Mouse (Mus musculus): ENCODE measurements at regions not wholly inside any gene's neighbourhood (a gene's known extent, or its start where the extent isn't known, plus 50 kb on each side); places are given as distances from the start of the nearest gene placed in this dataset.

- DNase-seq (ENCODE audit: low spot score): no peak
These were observed 192.3 kb downstream of the Gm5447 start for GRCm38 (mm10) chr13:31166286-31166685.

GRCm38 (mm10) chr13:31168854-31169253 lies 194.8 kb downstream of the Gm5447 start:
- no peak for DNase-seq (ENCODE audit: low spot score)

- no peak for DNase-seq (ENCODE audit: low spot score)
These were observed 197.7 kb downstream of the Gm5447 start for GRCm38 (mm10) chr13:31171751-31172150.

GRCm38 (mm10) chr13:31172580-31172979 lies 198.6 kb downstream of the Gm5447 start:
- no peak for DNase-seq (ENCODE audit: low spot score)

GRCm38 (mm10) chr13:31177999-31178783 lies 204.2 kb downstream of the Gm5447 start:
- DNase-seq (ENCODE audit: low spot score): no peak

GRCm38 (mm10) chr13:31178964-31179363 lies 205.0 kb downstream of the Gm5447 start:
- DNase-seq (ENCODE audit: low spot score): no peak

- no peak for DNase-seq (ENCODE audit: low spot score)
These were observed 205.5 kb downstream of the Gm5447 start for GRCm38 (mm10) chr13:31179407-31180001.

- no peak for DNase-seq (ENCODE audit: low spot score)
These were observed 207.5 kb downstream of the Gm5447 start for GRCm38 (mm10) chr13:31181530-31181929.

GRCm38 (mm10) chr13:31184845-31185834 lies 211.1 kb downstream of the Gm5447 start:
- no peak for DNase-seq (ENCODE audit: low spot score)

- DNase-seq (ENCODE audit: low spot score): no peak
These were observed 213.0 kb downstream of the Gm5447 start for GRCm38 (mm10) chr13:31186805-31187589.

GRCm38 (mm10) chr13:31189116-31189515 lies 215.1 kb downstream of the Gm5447 start:
- DNase-seq (ENCODE audit: low spot score): no peak

GRCm38 (mm10) chr13:31190036-31190435 lies 216.0 kb downstream of the Gm5447 start:
- DNase-seq (ENCODE audit: low spot score): no peak

- DNase-seq (ENCODE audit: low spot score): no peak
These were observed 217.5 kb downstream of the Gm5447 start for GRCm38 (mm10) chr13:31191344-31192139.

GRCm38 (mm10) chr13:31194971-31195370 lies 221.0 kb downstream of the Gm5447 start:
- no peak for DNase-seq (ENCODE audit: low spot score)

GRCm38 (mm10) chr13:31196546-31196945 lies 222.5 kb downstream of the Gm5447 start:
- DNase-seq (ENCODE audit: low spot score): no peak

GRCm38 (mm10) chr13:31197593-31197992 lies 223.6 kb downstream of the Gm5447 start:
- no peak for DNase-seq (ENCODE audit: low spot score)

- no peak for DNase-seq (ENCODE audit: low spot score)
These were observed 225.4 kb downstream of the Gm5447 start for GRCm38 (mm10) chr13:31199384-31199783.

- no peak for DNase-seq (ENCODE audit: low spot score)
These were observed 230.1 kb downstream of the Gm5447 start for GRCm38 (mm10) chr13:31204068-31204467.

- DNase-seq (ENCODE audit: low spot score): no peak
These were observed 232.4 kb downstream of the Gm5447 start for GRCm38 (mm10) chr13:31206381-31206780.

GRCm38 (mm10) chr13:31207709-31208108 lies 233.7 kb downstream of the Gm5447 start:
- DNase-seq (ENCODE audit: low spot score): peak; percentile 49

GRCm38 (mm10) chr13:31223016-31223415 lies 249.0 kb downstream of the Gm5447 start:
- no peak for DNase-seq (ENCODE audit: low spot score)
